In the genomic region with DNA sequence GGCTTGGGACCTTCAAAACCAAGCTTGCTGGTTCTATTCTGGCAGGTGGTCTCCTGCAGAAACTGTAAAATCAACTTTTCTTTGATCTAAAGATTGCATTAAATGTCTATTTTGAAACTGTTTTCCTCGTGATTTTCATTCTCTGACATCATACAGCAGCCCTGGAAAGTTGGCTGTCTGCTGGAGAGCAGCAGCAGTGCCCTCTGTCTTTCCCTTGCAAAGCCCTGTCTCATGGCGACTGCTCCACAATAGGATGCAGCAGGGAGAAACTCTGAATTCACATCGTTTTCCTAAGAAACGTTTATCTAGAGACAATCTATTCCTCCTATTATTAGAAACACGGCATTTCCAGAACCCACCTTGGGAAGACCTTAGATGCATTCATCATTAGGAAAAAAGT, we compare ENCODE assay signal across 18 mouse cellular contexts. TPM values are rescaled to one million over a fixed set of nuclear protein-coding genes. Genes with fewer than 3 reads are reported as not detected.
DNase-seq lines count a peak whose midpoint lies in the region; ATAC-seq and TF ChIP-seq lines count a peak whose summit lies in the region.
"Had no signal": no experiment of that assay in that cellular context is flagged by ENCODE, and none has a peak within 500 bp of the region (broad histone marks: within the 10 kb centered on the region; RNA-seq: fewer than 3 reads in every experiment).

No protein-coding gene starts in this region.

- H3K4me2 ChIP-seq in liver, embryonic 12.5 days = no peak overlapping the region
- H3K4me2 ChIP-seq in kidney, embryonic 15.5 days = no peak overlapping the region

- peak; percentile 37; the same call in 1 of the 2 replicates for TF ChIP-seq CTCF in liver, adult 2 months (IDR thresholded peaks at IDR 0.05; ENCODE audit: low read depth, low read length)

- no peak for TF ChIP-seq POLR2A in liver, adult 2 months (IDR thresholded peaks at IDR 0.05; ENCODE audit: extremely low read depth, insufficient read depth, low read length)

- H3K27ac ChIP-seq in liver, adult 2 months (replicated peaks; ENCODE audit: insufficient read depth, low read depth, low read length) = no peak overlapping the region
- no peak overlapping the region for H3K27ac ChIP-seq in liver, embryonic 12.5 days
- no peak overlapping the region for H3K27ac ChIP-seq in kidney, embryonic 15.5 days
- H3K27ac ChIP-seq: forebrain, embryonic 10.5 days; hindbrain, embryonic 15.5 days; limb, embryonic 13.5 days; liver, embryonic 15.5 days had no signal

- intact Hi-C loops in heart, postnatal 14 days (cut with DNase I) = no loop called here

- no peak overlapping the region for H3K4me3 ChIP-seq in liver, adult 2 months (ENCODE audit: insufficient read depth, low read depth, low read length)
- H3K4me3 ChIP-seq in liver, embryonic 12.5 days = no peak overlapping the region
- no peak overlapping the region for H3K4me3 ChIP-seq in kidney, embryonic 15.5 days (replicated peaks)
- H3K4me3 ChIP-seq: forebrain, embryonic 10.5 days; hindbrain, embryonic 15.5 days had no signal

- no peaks in the 10 kb centered on the region; the same call in 1 of the 2 replicates for H3K79me2 ChIP-seq in liver, adult 2 months (ENCODE audit: control insufficient read depth, insufficient read depth, low read length)

- H3K36me3 ChIP-seq in liver, adult 2 months (ENCODE audit: control insufficient read depth, insufficient read depth, low read length) = no peaks in the 10 kb centered on the region
- no peaks in the 10 kb centered on the region for H3K36me3 ChIP-seq in liver, embryonic 12.5 days
- no peaks in the 10 kb centered on the region for H3K36me3 ChIP-seq in kidney, embryonic 15.5 days
- H3K36me3 ChIP-seq: forebrain, embryonic 10.5 days; hindbrain, embryonic 15.5 days; limb, embryonic 13.5 days; liver, embryonic 15.5 days had no signal

- 41% methylated on average over 5 of the region's 5 CpGs for WGBS in liver, adult 2 months
- WGBS in liver, embryonic 12.5 days (ENCODE audit: insufficient replicate concordance) = 48% methylated on average over 5 of the region's 5 CpGs
- WGBS in kidney, embryonic 15.5 days = 49% methylated on average over 5 of the region's 5 CpGs

- DNase-seq in adrenal gland, adult 2 months = peak; percentile 30
- no peak for DNase-seq in adrenal gland, postnatal 4 days (ENCODE audit: low spot score in 2 of 2)
- peak; percentile 31 for DNase-seq in heart, postnatal 4 days
- no peak for DNase-seq in heart, postnatal 14 days
- no peak for DNase-seq in liver, adult 2 months (ENCODE audit: extremely low read depth, low read depth, low spot score)
- peak; percentile 71 for DNase-seq in adipocyte (ENCODE audit: low spot score)
- DNase-seq: adrenal gland, postnatal 25 days; cerebellum, adult 18-20 months; forebrain, postnatal 0 days; kidney, adult 18-20 months; retina, postnatal 1 day had no signal

- ATAC-seq in liver, embryonic 12.5 days = no peak
- ATAC-seq in kidney, embryonic 15.5 days (replicated peaks; ENCODE audit: low FRiP score) = no peak
- ATAC-seq: forebrain, postnatal 0 days had no signal

- peaks cover 5% of the 10 kb centered on the region for H3K4me1 ChIP-seq in liver, adult 2 months (ENCODE audit: control insufficient read depth, insufficient read depth, low read length)
- peaks cover 34% of the 10 kb centered on the region for H3K4me1 ChIP-seq in liver, embryonic 12.5 days
- peaks cover 25% of the 10 kb centered on the region for H3K4me1 ChIP-seq in kidney, embryonic 15.5 days

- no peak overlapping the region for H3K9ac ChIP-seq in liver, adult 2 months (ENCODE audit: low read depth, low read length)
- no peak overlapping the region for H3K9ac ChIP-seq in liver, embryonic 12.5 days
- H3K9ac ChIP-seq in kidney, embryonic 15.5 days = no peak overlapping the region
- H3K9ac ChIP-seq: hindbrain, embryonic 15.5 days; liver, embryonic 15.5 days had no signal

- no peaks in the 10 kb centered on the region for H3K9me3 ChIP-seq in liver, embryonic 12.5 days (replicated peaks)
- H3K9me3 ChIP-seq in kidney, embryonic 15.5 days (replicated peaks) = no peaks in the 10 kb centered on the region
- H3K9me3 ChIP-seq: forebrain, embryonic 10.5 days; G1E; hindbrain, embryonic 15.5 days; limb, embryonic 13.5 days; liver, embryonic 15.5 days had no signal

- no peaks in the 10 kb centered on the region for H3K27me3 ChIP-seq in liver, adult 2 months (ENCODE audit: control insufficient read depth, insufficient read depth, low read length)
- no peaks in the 10 kb centered on the region for H3K27me3 ChIP-seq in liver, embryonic 12.5 days (replicated peaks)
- H3K27me3 ChIP-seq in kidney, embryonic 15.5 days = no peaks in the 10 kb centered on the region
- H3K27me3 ChIP-seq: hindbrain, embryonic 15.5 days; limb, embryonic 13.5 days; liver, embryonic 15.5 days had no signal

RNA-seq across cellular contexts. Expression of a gene that starts 3.6 kb away (rescaled TPM):
- total RNA-seq in adrenal gland, adult 2 months (2021) = 10 to 100 TPM; 70.9 to 83.7 TPM
- 15.7 and 16.5 TPM in 2 replicates for polyA plus RNA-seq in adrenal gland, adult 2 months (2012; rRNA removed)
- 10 to 100 TPM; 50.6 to 53.4 TPM for total RNA-seq in adrenal gland, postnatal 4 days (2021)
- 10 to 100 TPM; 14.8 to 15.7 TPM for total RNA-seq in heart, postnatal 4 days (2021)
- total RNA-seq in heart, postnatal 14 days (2021) = 10 to 100 TPM; 18.5 to 20.4 TPM
- total RNA-seq in liver, adult 2 months (2014; rRNA removed) = 10.2 and 10.5 TPM in 2 replicates
- polyA plus RNA-seq in liver, adult 2 months (2012; rRNA removed) = 12.1 and 13.5 TPM in 2 replicates
- 2.4 and 3.0 TPM in 2 replicates for polyA plus RNA-seq in liver, embryonic 12.5 days (2016; fragmentation: Nextera tagmentation; extraction: Ambion mirVana)
- polyA plus RNA-seq in kidney, embryonic 15.5 days (2015; fragmentation: Nextera tagmentation; extraction: Ambion mirVana) = 5.0 and 5.5 TPM in 2 replicates

RNA-seq across cellular contexts. Expression of a gene that starts 12.6 kb away (rescaled TPM):
- total RNA-seq in adrenal gland, adult 2 months (2021) = 1 to 10 TPM; 2.8 to 7.0 TPM
- 3.3 and 4.5 TPM in 2 replicates for polyA plus RNA-seq in adrenal gland, adult 2 months (2012; rRNA removed)
- 10 to 100 TPM; 10.4 to 11.8 TPM for total RNA-seq in adrenal gland, postnatal 4 days (2021)
- total RNA-seq in heart, postnatal 4 days (2021) = 1 to 10 TPM; 4.2 to 4.8 TPM
- 1 to 10 TPM; 1.8 to 3.3 TPM for total RNA-seq in heart, postnatal 14 days (2021)
- total RNA-seq in liver, adult 2 months (2014; rRNA removed) = 1.3 and 1.8 TPM in 2 replicates
- 1.6 and 1.9 TPM in 2 replicates for polyA plus RNA-seq in liver, adult 2 months (2012; rRNA removed)
- polyA plus RNA-seq in liver, embryonic 12.5 days (2016; fragmentation: Nextera tagmentation; extraction: Ambion mirVana) = 9.5 and 10.0 TPM in 2 replicates
- polyA plus RNA-seq in kidney, embryonic 15.5 days (2015; fragmentation: Nextera tagmentation; extraction: Ambion mirVana) = 9.2 and 10.7 TPM in 2 replicates

RNA-seq across cellular contexts. Expression of a gene that starts 18.1 kb away (rescaled TPM):
- 100 to 1,000 TPM in 1 of 2 experiments, 10 to 100 TPM in 1; 88.4 to 175 TPM for total RNA-seq in adrenal gland, adult 2 months (2021)
- 70.3 and 91.9 TPM in 2 replicates for polyA plus RNA-seq in adrenal gland, adult 2 months (2012; rRNA removed)
- total RNA-seq in adrenal gland, postnatal 4 days (2021) = 10 to 100 TPM; 58.4 to 64.4 TPM
- 10 to 100 TPM; 25.9 to 29.2 TPM for total RNA-seq in heart, postnatal 4 days (2021)
- 10 to 100 TPM; 30.5 to 34.5 TPM for total RNA-seq in heart, postnatal 14 days (2021)
- total RNA-seq in liver, adult 2 months (2014; rRNA removed) = 56.3 and 64.4 TPM in 2 replicates
- polyA plus RNA-seq in liver, adult 2 months (2012; rRNA removed) = 66.6 and 83.9 TPM in 2 replicates
- polyA plus RNA-seq in liver, embryonic 12.5 days (2016; fragmentation: Nextera tagmentation; extraction: Ambion mirVana) = 40.6 and 46.1 TPM in 2 replicates
- polyA plus RNA-seq in kidney, embryonic 15.5 days (2015; fragmentation: Nextera tagmentation; extraction: Ambion mirVana) = 19.4 and 25.3 TPM in 2 replicates

RNA-seq across cellular contexts. Expression of a gene that starts 18.2 kb away (rescaled TPM):
- total RNA-seq in adrenal gland, adult 2 months (2021) = 10 to 100 TPM in 1 of 2 experiments, 1 to 10 TPM in 1; 6.3 to 14.3 TPM
- polyA plus RNA-seq in adrenal gland, adult 2 months (2012; rRNA removed) = 21.4 and 24.7 TPM in 2 replicates
- 1 to 10 TPM; 8.7 to 8.9 TPM for total RNA-seq in adrenal gland, postnatal 4 days (2021)
- total RNA-seq in heart, postnatal 4 days (2021) = 10 to 100 TPM; 28.0 to 34.8 TPM
- 10 to 100 TPM; 19.4 to 20.9 TPM for total RNA-seq in heart, postnatal 14 days (2021)
- total RNA-seq in liver, adult 2 months (2014; rRNA removed) = 0.54 and 1.0 TPM in 2 replicates
- 0.31 and 2.0 TPM in 2 replicates for polyA plus RNA-seq in liver, adult 2 months (2012; rRNA removed)
- 0.74 and 0.79 TPM in 2 replicates for polyA plus RNA-seq in liver, embryonic 12.5 days (2016; fragmentation: Nextera tagmentation; extraction: Ambion mirVana)
- 6.2 and 6.4 TPM in 2 replicates for polyA plus RNA-seq in kidney, embryonic 15.5 days (2015; fragmentation: Nextera tagmentation; extraction: Ambion mirVana)
- polyA plus RNA-seq: G1E had no signal

RNA-seq across cellular contexts. Expression of a gene that starts 51.3 kb away (rescaled TPM):
- total RNA-seq in adrenal gland, adult 2 months (2021) = 10 to 100 TPM; 18.9 to 24.2 TPM
- polyA plus RNA-seq in adrenal gland, adult 2 months (2012; rRNA removed) = 16.3 and 19.2 TPM in 2 replicates
- total RNA-seq in adrenal gland, postnatal 4 days (2021) = 10 to 100 TPM; 13.4 to 14.2 TPM
- 1 to 10 TPM; 7.4 to 8.6 TPM for total RNA-seq in heart, postnatal 4 days (2021)
- total RNA-seq in heart, postnatal 14 days (2021) = 10 to 100 TPM; 16.8 to 21.6 TPM
- total RNA-seq in liver, adult 2 months (2014; rRNA removed) = 0.46 and 0.74 TPM in 2 replicates
- polyA plus RNA-seq in liver, adult 2 months (2012; rRNA removed) = 0.86 and 2.2 TPM in 2 replicates
- 5.2 and 5.7 TPM in 2 replicates for polyA plus RNA-seq in liver, embryonic 12.5 days (2016; fragmentation: Nextera tagmentation; extraction: Ambion mirVana)
- polyA plus RNA-seq in kidney, embryonic 15.5 days (2015; fragmentation: Nextera tagmentation; extraction: Ambion mirVana) = 2.2 and 3.8 TPM in 2 replicates
- total RNA-seq: G1E had no signal

Comparison
In these comparisons a context has a peak if more than half of its experiments do, and no peak if none do; other contexts are left out.
1. DNase-seq: peak in adrenal gland, adult 2 months (single experiment), heart, postnatal 4 days (single experiment) and adipocyte (single experiment); none in adrenal gland, postnatal 4 days (0 of 2), heart, postnatal 14 days (0 of 2) and liver, adult 2 months (single experiment).